Mouse (Mus musculus) MEL (cell line): ENCODE data around the gene Acap1.

ENCODE experiments used
- CHD2 ChIP-seq: IDR thresholded peaks from 2 replicates; pipeline ENCODE4 v1.6.1; 2011; ENCODE audit warnings: low read length, improper control_type of control experiment
- CTCF ChIP-seq, 3 experiments: IDR thresholded peaks in 2 of 3; conservative IDR thresholded peaks in 1 of 3; 2 replicates each; pipeline ENCODE4 v1.5.1; 2011 to 2012; ENCODE audit warnings: low read length in 3 of 3, low read depth in 2 of 3, mild to moderate bottlenecking in 2 of 3, improper control_type of control experiment in 1 of 3, inconsistent platforms in 1 of 3, mixed read lengths in 1 of 3, moderate library complexity in 1 of 3; ENCODE audit not compliant: control insufficient read depth in 1 of 3, insufficient read depth in 1 of 3, poor library complexity in 1 of 3, severe bottlenecking in 1 of 3
- EP300 ChIP-seq, 2 experiments: IDR thresholded peaks; 2 replicates each; pipeline ENCODE4 v1.6.1; 2011; ENCODE audit warnings: improper control_type of control experiment in 2 of 2, low read length in 2 of 2, low read depth in 1 of 2, mild to moderate bottlenecking in 1 of 2
- JUND ChIP-seq: IDR thresholded peaks from 2 replicates; pipeline ENCODE4 v1.6.1; 2011; ENCODE audit warnings: low read depth, mild to moderate bottlenecking, improper control_type of control experiment, low read length
- MXI1 ChIP-seq: IDR thresholded peaks from 2 replicates; pipeline ENCODE4 v1.6.1; 2011; ENCODE audit warnings: mild to moderate bottlenecking, low read depth, low read length, improper control_type of control experiment
- NRF1 ChIP-seq: IDR thresholded peaks from 2 replicates; pipeline ENCODE4 v1.6.1; 2014; ENCODE audit warnings: low read depth, mild to moderate bottlenecking, inconsistent platforms, low read length, improper control_type of control experiment, moderate library complexity; ENCODE audit not compliant: poor library complexity, insufficient read depth, severe bottlenecking
- POLR2A ChIP-seq, 2 experiments: IDR thresholded peaks; 2 replicates each; pipeline ENCODE4 v1.6.1; 2011 to 2012; ENCODE audit warnings: low read length in 2 of 2, mild to moderate bottlenecking in 2 of 2, control low read depth in 1 of 2, improper control_type of control experiment in 1 of 2, low read depth in 1 of 2, moderate library complexity in 1 of 2; ENCODE audit not compliant: control insufficient read depth in 1 of 2, insufficient read depth in 1 of 2, poor library complexity in 1 of 2
- RCOR1 ChIP-seq: IDR thresholded peaks from 2 replicates; pipeline ENCODE4 v1.6.1; 2012; ENCODE audit warnings: low read depth, mild to moderate bottlenecking, inconsistent platforms, low read length, improper control_type of control experiment
- USF2 ChIP-seq, 2 experiments: IDR thresholded peaks; 2 replicates each; pipeline ENCODE4 v1.6.1; 2011 to 2012; ENCODE audit warnings: improper control_type of control experiment in 2 of 2, low read length in 2 of 2, borderline replicate concordance in 1 of 2, inconsistent platforms in 1 of 2, low read depth in 1 of 2, mild to moderate bottlenecking in 1 of 2; ENCODE audit not compliant: insufficient read depth in 1 of 2

GRCm38 (mm10) chr11:69914917-69915430 is 19.6 kb upstream of the Acap1 start:
- TF ChIP-seq USF2 (IDR thresholded peaks at IDR 0.05; ENCODE audit: borderline replicate concordance in 1 of 2, insufficient read depth in 1 of 2, low read depth in 1 of 2, low read length in 2 of 2) (no peak), MXI1 (no peak), CTCF (IDR thresholded peaks at IDR 0.05 in 2 of 3, conservative IDR thresholded peaks at IDR 0.05 in 1 of 3; ENCODE audit: control insufficient read depth in 1 of 3, insufficient read depth in 1 of 3, low read depth in 2 of 3, low read length in 3 of 3, poor library complexity in 1 of 3, severe bottlenecking in 1 of 3) (no peak), RCOR1 (no peak), POLR2A (IDR thresholded peaks at IDR 0.05; ENCODE audit: control insufficient read depth in 1 of 2, insufficient read depth in 1 of 2, low read depth in 1 of 2, low read length in 2 of 2, poor library complexity in 1 of 2) (no peak; a peak in 1 of 4 replicates), NRF1 (no peak), JUND (no peak), EP300 (IDR thresholded peaks at IDR 0.05; ENCODE audit: low read depth in 1 of 2, low read length in 2 of 2) (no peak), CHD2 (no peak)
